Mouse (Mus musculus) cerebellum, adult 2 months (tissue): ENCODE measurements around the gene Grk3.

ENCODE experiments used
- CTCF ChIP-seq: fragments of 200-500 bp; IDR thresholded peaks from 2 replicates; pipeline ENCODE4 v1.5.1; 2011; ENCODE audit warnings: low read depth, mild to moderate bottlenecking, control low read depth, low read length, moderate library complexity, borderline replicate concordance; ENCODE audit not compliant: insufficient read depth
- POLR2A ChIP-seq: fragments of 200-500 bp; IDR thresholded peaks from 2 replicates; pipeline ENCODE4 v1.6.1; 2011; ENCODE audit warnings: low read length, control low read depth, borderline replicate concordance; ENCODE audit not compliant: insufficient read depth

GRCm38 (mm10) chr5:112958293-112958692 is 57.3 kb downstream of the Grk3 start:
- TF ChIP-seq CTCF (no peak), POLR2A (no peak)
